Mouse (Mus musculus): ENCODE measurements around the gene 4931428F04Rik.

DNA sequence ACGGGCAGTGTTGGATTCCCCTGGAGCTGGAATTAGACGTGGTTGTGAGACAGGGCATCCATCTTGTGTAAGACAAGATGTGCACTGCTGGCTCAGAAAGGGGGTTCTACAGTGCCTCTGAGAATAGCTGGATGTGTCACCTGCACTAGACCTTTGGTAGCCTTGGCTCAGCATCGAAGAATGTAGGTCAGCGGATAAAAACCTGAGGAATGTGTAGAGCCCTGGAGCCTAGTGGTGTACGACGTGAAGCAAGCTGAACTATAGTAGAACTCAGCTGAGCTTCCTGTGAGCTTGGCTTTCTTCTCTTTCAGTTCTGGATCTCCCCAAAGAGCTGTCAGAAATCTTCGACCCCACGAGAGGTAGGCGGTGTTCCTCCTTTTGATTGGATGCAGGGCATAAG, 14.2 kb upstream of the 4931428F04Rik start:
- TF ChIP-seq CTCF (IDR thresholded peaks at IDR 0.05; ENCODE audit: control insufficient read depth, insufficient read depth, insufficient read length) (no peak), MAX (IDR thresholded peaks at IDR 0.05) (no peak), USF1 (IDR thresholded peaks at IDR 0.05; ENCODE audit: low read depth) (no peak), MYOD1 (IDR thresholded peaks at IDR 0.05; ENCODE audit: control insufficient read depth, insufficient read length, low read depth) (no peak), MYOG (IDR thresholded peaks at IDR 0.05; ENCODE audit: control insufficient read depth, extremely low read depth, insufficient read length) (no peak), FOSL1 (IDR thresholded peaks at IDR 0.05; ENCODE audit: insufficient read depth, low read length, poor library complexity, severe bottlenecking) (no peak), CEBPB (IDR thresholded peaks at IDR 0.05; ENCODE audit: low read depth) (no peak)

Data from C2C12 (cell line).